Mouse (Mus musculus): ENCODE measurements around the gene Efs. TPM values are rescaled to one million over a fixed set of nuclear protein-coding genes. Genes with fewer than 3 reads are reported as not detected.

Efs gene
- polyA plus RNA-seq, 1 experiment from 2014 or later, result 20.7 TPM

DNA sequence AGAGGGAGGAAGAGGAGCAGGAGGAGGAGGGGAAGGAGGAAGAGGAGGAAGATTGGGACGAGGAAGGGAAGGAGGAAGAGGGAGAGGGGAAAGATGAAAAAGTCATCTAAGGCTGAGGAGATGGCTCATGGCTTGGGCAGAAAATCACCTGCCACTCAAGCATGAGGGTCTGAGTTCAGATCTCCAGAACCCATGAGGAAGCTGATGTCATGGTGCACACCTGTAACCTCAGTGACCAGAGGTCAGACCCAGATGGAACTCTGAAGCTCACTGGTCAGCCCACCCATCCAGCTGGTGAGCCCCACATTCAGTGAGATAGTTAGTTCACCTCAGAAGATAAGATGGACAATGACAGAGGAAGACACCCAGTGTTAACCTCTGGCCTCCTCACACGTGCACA lies 19.0 kb upstream of the Efs start:
- no peak overlapping the region for H3K9ac ChIP-seq
- H3K27ac ChIP-seq, result no peak overlapping the region
- H3K9me3 ChIP-seq, result no peaks in the 10 kb centered on the region
- no peaks in the 10 kb centered on the region for H3K27me3 ChIP-seq (replicated peaks)
- no peak for ATAC-seq
- no peak overlapping the region for H3K4me2 ChIP-seq (replicated peaks)
- H3K36me3 ChIP-seq, result no peaks in the 10 kb centered on the region
- H3K4me1 ChIP-seq (replicated peaks), result no peaks in the 10 kb centered on the region
- WGBS, result 54% methylated on average over 2 of the region's 2 CpGs
- H3K4me3 ChIP-seq (replicated peaks), result no peak overlapping the region

DNA sequence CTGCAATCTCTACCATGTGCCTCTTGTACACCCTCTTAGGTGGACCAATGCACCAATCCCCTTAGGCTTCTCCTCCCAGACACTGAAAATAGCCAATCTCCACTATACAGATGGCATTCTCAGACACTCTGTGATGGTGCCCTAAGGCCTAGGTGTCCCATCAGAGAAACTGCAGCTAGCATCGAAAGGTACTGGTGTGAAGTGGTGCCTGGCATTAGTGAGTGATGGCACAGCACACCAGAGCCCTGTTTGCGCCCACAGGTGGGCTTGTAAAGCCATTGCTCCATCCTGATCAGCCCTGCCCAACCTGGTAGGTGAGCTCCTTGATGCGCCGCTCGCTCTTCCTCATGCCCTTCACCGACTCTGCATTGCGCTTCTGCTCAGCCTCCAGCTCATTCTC lies 18.0 kb upstream of the Efs start:
- Histone ChIP-seq H3K9me3 (no peaks in the 10 kb centered on the region), H3K36me3 (no peaks in the 10 kb centered on the region), H3K4me3 (replicated peaks) (no peak overlapping the region), H3K4me2 (replicated peaks) (no peak overlapping the region), H3K27ac (no peak overlapping the region), H3K27me3 (replicated peaks) (no peaks in the 10 kb centered on the region), H3K9ac (no peak overlapping the region), H3K4me1 (replicated peaks) (no peaks in the 10 kb centered on the region)
- WGBS, result 90% methylated on average over 7 of the region's 7 CpGs
- ATAC-seq, result no peak

DNA sequence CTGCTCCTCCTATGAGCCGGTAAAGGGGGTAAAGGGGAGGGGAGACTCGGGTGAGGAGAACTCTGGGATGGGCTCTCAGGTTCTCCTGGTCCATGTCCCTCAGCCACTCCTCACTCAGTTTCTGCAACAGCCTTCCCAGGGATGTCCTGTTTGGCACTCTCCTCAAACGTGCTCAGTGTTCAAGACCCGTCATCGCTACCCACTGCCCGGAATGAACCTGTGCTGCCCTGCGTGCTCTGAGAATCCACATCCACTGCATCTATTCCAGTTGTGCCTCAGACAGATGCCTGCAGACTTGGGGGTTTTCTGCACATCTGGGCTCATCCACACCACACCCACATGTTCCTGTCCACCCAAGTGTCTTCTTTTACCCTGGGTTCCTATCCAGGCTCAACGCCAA lies 16.6 kb upstream of the Efs start:
- 90% methylated on average over 8 of the region's 8 CpGs for WGBS
- no peak for ATAC-seq
- Histone ChIP-seq H3K36me3 (no peaks in the 10 kb centered on the region), H3K27me3 (replicated peaks) (no peaks in the 10 kb centered on the region), H3K4me1 (replicated peaks) (no peaks in the 10 kb centered on the region), H3K9me3 (no peaks in the 10 kb centered on the region), H3K27ac (no peak overlapping the region), H3K4me2 (replicated peaks) (no peak overlapping the region), H3K4me3 (replicated peaks) (no peak overlapping the region), H3K9ac (no peak overlapping the region)

DNA sequence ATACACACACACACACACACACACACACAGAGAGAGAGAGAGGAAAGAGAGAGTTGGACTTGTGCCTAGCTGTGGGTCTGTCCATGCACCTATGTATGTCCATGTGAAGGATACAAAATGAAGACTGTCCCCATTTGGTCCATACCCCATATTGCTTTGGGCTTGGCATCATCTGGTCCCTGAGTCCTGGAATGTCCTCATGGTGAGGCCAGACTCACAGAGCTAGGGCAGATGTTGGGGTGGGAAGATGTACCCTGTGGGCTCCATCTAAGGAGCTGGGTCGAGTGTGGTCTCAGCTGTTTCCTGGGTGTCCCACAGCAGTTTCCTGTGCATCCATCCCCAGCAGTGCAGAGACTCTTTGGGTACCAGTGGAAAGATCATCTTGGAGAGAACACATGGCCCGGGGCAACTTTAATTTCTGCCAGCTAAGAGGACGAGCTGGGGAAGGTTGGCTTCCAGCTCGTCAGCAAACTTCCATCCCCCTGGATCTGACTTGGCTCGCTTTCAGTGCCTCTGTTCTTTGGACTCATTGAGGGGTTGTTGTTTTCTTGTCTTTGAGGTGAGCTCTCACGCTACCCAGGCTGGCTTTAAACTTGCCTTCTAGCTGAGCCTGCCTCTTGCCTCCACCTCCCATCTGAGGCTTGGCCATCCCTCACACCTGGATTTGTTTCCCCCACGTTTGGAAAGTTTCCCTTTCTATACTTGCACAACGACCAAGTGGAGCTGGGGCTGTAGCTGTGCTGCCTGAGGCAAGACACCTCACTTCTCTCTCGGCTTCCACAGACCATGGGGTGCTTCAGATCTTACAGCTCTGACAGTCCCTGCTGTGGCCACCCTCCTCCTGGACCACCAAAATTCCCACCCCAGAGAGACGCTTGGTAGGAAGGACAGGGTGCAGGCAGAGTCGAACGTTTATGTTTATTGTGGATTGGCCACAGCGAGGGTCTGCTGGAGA lies 15.4 kb upstream of the Efs start:
- no peak for ATAC-seq
- no peak overlapping the region for H3K27ac ChIP-seq
- no peaks in the 10 kb centered on the region for H3K9me3 ChIP-seq
- H3K27me3 ChIP-seq (replicated peaks), result no peaks in the 10 kb centered on the region
- H3K9ac ChIP-seq, result no peak overlapping the region
- H3K4me2 ChIP-seq (replicated peaks), result no peak overlapping the region
- no peaks in the 10 kb centered on the region for H3K36me3 ChIP-seq
- WGBS, result 57% methylated on average over 13 of the region's 13 CpGs
- H3K4me1 ChIP-seq (replicated peaks), result no peaks in the 10 kb centered on the region
- H3K4me3 ChIP-seq (replicated peaks), result no peak overlapping the region

DNA sequence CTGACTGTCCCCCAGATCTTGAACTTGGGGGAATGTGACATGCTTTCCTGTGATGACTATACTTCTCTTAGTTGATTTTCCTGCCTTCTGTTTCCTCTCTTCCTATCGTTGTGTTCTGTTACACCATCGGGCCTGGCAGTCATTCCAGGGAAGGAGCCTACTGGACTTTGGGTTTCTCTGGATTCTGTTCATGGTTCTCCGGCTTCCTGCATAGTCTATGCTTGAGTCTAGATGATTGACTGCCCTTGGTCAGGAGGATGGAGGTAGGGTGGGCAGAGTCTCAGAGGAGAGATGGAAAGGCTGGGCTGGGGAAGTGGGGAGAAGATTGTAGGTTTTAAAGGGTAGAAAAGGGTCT lies 14.2 kb upstream of the Efs start:
- Histone ChIP-seq H3K9me3 (no peaks in the 10 kb centered on the region), H3K36me3 (no peaks in the 10 kb centered on the region), H3K4me1 (replicated peaks) (0 out of 2 replicates have a peak, but pooled peaks cover 3% of the 10 kb centered on the region), H3K27ac (no peak overlapping the region), H3K27me3 (replicated peaks) (no peaks in the 10 kb centered on the region), H3K9ac (no peak overlapping the region), H3K4me2 (replicated peaks) (no peak overlapping the region), H3K4me3 (replicated peaks) (no peak overlapping the region)
- 71% methylated on average over 3 of the region's 3 CpGs for WGBS
- no peak for ATAC-seq

DNA sequence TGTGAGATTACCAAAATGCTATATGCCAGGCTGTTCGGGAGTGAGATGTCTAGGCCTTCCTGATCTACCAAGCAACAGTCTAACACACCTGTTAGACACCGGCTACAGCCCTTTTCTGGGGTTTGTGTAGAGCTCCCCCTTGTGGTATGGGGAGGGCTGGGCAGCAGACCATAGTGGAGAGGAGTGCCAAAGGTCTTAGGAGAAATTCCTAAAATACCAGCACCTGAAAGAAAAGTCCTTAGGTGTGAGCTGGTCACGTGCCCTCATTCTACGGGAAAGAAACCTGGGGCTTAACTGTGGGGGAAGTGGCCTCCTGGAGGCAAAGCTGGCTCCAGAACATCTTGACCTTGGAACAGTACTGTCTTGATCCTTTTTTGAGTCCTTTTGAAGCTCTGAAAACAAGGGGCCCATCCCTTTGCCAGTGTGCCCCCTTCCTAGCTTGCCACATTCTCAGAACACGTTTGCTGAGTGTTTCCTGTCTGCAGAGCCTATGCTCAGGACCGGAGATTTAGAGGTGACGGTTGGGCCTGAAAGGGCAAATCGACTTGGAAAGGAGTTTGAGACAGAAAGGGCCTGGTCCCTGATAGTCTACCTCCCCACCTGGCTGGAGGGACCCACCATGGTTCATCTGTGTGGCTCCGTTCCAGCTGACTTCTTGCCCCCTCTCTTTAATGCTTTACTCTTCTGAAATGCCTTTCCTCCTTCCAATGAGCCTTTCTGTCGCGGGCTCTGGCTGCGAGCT lies 13.7 kb upstream of the Efs start:
- H3K4me2 ChIP-seq (replicated peaks), result no peak overlapping the region
- no peaks in the 10 kb centered on the region for H3K9me3 ChIP-seq
- 0 out of 2 replicates have a peak, but pooled peaks cover 3% of the 10 kb centered on the region for H3K4me1 ChIP-seq (replicated peaks)
- no peaks in the 10 kb centered on the region for H3K27me3 ChIP-seq (replicated peaks)
- no peaks in the 10 kb centered on the region for H3K36me3 ChIP-seq
- H3K4me3 ChIP-seq (replicated peaks), result no peak overlapping the region
- H3K9ac ChIP-seq, result no peak overlapping the region
- WGBS, result 48% methylated on average over 12 of the region's 12 CpGs
- H3K27ac ChIP-seq, result no peak overlapping the region
- ATAC-seq, result peak; percentile 77

DNA sequence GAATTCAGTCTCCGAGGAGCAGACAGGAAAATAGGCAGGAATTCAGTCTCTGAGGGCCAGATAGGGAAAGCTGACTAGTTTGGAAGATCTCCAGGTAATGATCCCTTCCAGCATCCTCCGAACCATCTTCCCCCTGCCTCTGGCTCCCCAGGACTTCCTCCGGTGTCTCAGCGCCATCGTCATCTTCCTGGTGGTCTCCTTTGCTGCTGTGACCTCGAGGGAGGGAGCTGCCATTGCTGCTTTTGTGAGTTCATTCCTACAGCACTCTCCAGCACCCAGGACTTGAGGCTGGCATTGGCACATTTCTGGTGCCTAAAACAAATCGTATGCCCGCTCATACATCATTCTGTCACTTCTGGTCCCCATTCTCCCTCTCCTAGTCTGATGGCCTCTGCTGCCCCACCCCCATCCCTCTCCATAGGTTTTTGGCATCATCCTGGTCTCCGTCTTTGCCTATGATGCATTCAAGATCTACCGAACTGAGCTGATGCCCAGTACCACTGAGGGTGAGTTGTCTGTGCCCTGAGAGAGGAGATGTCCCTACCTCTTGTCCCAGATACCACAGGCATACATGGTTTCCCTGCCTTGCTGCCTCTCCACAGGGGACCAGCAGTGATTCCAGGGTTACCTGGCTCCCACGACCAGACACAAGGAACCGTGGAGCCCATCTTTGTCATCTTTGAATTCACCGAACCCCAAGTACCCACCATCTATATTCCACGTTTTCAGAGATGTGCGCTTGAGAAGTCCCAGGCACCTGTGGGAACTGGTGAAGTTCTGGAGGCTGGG lies 12.7 kb upstream of the Efs start:
- Histone ChIP-seq H3K9me3 (no peaks in the 10 kb centered on the region), H3K4me1 (replicated peaks) (0 out of 2 replicates have a peak, but pooled peaks cover 3% of the 10 kb centered on the region), H3K27me3 (replicated peaks) (no peaks in the 10 kb centered on the region), H3K4me3 (replicated peaks) (no peak overlapping the region), H3K27ac (no peak overlapping the region), H3K9ac (no peak overlapping the region), H3K36me3 (no peaks in the 10 kb centered on the region), H3K4me2 (replicated peaks) (no peak overlapping the region)
- WGBS, result 81% methylated on average over 15 of the region's 15 CpGs
- no peak for ATAC-seq

DNA sequence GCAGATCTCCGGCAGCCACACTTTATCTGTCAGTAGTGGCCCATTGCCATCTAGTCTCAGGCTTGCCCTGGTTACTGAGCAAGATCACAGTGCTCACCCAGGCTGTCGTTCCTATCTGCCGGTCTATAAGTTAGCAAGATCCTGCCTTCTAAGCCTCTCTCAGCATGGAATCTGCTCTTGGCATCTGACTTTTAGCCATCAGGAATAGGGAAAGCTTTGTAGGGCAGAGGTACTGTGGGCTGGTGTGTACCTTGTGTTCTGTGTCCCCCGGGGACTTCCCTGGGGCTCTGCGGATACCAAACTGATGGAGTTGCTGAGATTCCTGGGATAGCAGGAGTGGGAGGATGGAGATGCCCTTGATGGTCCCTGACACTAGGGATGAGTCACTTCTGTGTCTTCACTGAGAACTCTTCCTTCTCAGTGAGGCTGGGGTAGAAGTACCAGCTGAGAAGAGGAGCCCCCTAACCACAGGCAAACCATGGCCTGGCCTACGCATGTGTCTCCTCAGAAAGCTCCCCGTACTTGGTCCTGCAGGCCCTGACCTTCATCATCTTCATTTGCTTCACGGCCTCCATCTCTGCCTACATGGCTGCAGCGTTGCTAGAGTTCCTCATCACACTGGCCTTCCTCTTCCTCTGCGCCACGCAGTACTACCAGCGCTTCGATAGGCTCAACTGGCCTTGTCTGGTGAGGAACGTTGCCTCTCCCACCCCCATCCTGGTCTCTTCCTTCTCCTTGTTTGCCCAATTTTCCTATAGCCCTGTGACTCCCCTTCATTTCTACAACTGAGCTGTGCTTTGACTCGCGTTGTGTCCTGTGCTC lies 11.6 kb upstream of the Efs start:
- Histone ChIP-seq H3K4me2 (replicated peaks) (no peak overlapping the region), H3K9me3 (no peaks in the 10 kb centered on the region), H3K27ac (no peak overlapping the region), H3K9ac (no peak overlapping the region), H3K4me3 (replicated peaks) (no peak overlapping the region), H3K27me3 (replicated peaks) (no peaks in the 10 kb centered on the region), H3K4me1 (replicated peaks) (peaks cover 8% of the 10 kb centered on the region; the same call in 1 of the 2 replicates), H3K36me3 (no peaks in the 10 kb centered on the region)
- WGBS, result 87% methylated on average over 16 of the region's 16 CpGs
- ATAC-seq, result no peak

DNA sequence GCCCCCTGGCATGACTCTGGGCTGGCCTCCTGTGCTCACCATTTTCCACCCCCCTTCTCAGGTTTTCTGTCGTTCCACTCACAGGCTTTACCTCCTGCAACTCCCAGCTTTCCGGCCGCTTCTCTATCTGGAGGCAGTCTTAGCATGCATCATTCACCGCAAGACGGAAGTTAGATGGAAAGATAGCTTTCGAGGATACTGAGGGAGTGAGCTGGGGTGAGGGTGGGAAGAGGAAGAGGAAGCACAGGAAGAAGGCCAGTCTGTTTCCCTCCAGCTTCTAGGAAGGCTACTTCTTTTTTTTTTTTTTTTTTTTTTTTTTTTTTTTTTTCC lies 10.9 kb upstream of the Efs start:
- no peaks in the 10 kb centered on the region for H3K27me3 ChIP-seq (replicated peaks)
- no peak overlapping the region for H3K4me2 ChIP-seq (replicated peaks)
- no peak for ATAC-seq
- H3K9me3 ChIP-seq, result no peaks in the 10 kb centered on the region
- H3K4me3 ChIP-seq (replicated peaks), result no peak overlapping the region
- no peak overlapping the region for H3K9ac ChIP-seq
- H3K36me3 ChIP-seq, result no peaks in the 10 kb centered on the region
- WGBS, result 53% methylated on average over 6 of the region's 6 CpGs
- no peak overlapping the region for H3K27ac ChIP-seq
- peaks cover 12% of the 10 kb centered on the region; the same call in 1 of the 2 replicates for H3K4me1 ChIP-seq (replicated peaks)

DNA sequence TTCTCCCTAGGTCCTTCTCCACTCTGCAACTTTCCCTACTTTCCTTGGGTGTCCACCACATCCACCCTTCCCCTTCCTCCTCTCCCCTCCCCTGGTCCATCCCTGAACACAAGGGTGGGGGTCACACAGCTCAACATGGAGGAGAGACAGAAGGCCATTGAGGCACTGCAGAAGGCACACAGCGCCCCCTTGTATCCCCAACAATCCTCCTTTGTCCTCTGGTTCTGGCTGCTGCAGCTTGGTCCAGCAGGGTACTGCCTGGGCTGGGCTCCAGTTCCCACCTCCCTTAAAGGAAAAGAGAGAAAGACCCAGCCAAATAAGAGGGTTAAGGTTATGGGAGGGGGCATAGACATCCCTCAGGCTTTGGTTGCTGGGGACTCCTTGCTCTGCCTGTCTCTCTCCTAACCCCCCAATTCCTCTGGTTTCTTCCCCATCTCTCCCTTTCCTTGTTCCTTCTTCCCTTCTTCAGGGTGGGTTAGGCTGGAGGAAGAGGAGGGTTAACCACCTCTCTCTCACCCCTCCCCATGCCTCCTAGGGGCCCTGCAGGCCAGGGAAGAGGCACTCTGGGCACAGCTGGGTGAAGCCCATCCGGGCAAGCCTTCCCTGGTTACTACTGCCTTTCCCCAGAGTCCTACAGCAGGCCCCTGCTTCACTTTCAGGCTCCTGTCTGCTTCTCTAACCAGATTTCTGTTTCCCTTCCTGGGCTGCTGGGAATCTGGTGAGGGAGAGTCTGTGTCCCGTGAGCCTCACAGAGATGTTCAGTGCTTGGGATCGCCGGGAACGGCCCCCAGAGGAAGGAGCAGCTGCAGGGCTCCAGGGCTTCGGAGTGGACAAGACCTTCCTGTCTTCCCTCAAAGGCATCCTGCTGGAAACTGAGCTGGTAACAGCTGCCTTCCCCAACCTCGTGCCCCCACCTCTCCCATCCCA lies 10.2 kb upstream of the Efs start, which contains the start of gene Cmtm5:
Cmtm5 (plus strand) TSS at position 358 of the 927 bp plus-strand sequence.
- Histone ChIP-seq H3K27ac (peak within 1 kb of the TSS; percentile 56), H3K36me3 (no peaks in the 10 kb centered on the region), H3K9me3 (no peaks in the 10 kb centered on the region), H3K27me3 (replicated peaks) (no peaks in the 10 kb centered on the region), H3K9ac (no peak within 1 kb of the TSS), H3K4me1 (replicated peaks) (peaks cover 18% of the 10 kb centered on the region; the same call in 1 of the 2 replicates), H3K4me2 (replicated peaks) (no peak within 1 kb of the TSS), H3K4me3 (replicated peaks) (no peak within 1 kb of the TSS)
- no peak for ATAC-seq
- 48% methylated on average over 8 of the region's 8 CpGs for WGBS
